Mouse (Mus musculus): ENCODE results near the gene Pam.

GRCm38 (mm10) chr1:97785685-97786393, 309.6 kb downstream of the Pam start:
- TF ChIP-seq POLR2A (IDR thresholded peaks at IDR 0.05; ENCODE audit: borderline replicate concordance, low read depth, low read length) (no peak), CTCF (IDR thresholded peaks at IDR 0.05; ENCODE audit: low read depth, low read length) (no peak)
